Mouse (Mus musculus) retina, postnatal 7 days (tissue): Measurements from ENCODE around the gene Mad1l1.

Experiments used
- DNase-seq: peaks from one replicate; pipeline ENCODE4 v3.0.0-alpha.2; 2012; ENCODE audit warnings: low read depth, low spot score

Gene Mad1l1

DNA sequence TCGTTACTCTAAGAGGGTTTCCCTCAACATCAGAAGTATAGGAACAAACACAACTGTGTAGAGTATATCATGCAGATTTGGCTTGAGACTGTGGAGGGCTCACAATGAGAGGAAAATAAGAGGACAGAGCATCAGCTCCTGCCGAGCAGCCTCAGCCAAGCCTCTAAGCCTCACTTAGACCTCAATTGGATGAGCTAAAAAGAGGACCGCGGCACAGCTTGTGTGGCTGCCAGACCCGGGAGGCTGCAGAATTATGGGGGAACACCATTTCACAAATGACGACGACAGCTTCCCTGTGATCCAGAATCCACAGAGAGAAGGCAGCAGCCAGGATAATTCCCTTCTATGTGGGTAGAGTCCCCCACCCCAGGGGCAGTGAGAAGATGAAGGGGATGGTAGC, 138.0 kb downstream of the Mad1l1 start:
- DNase-seq, result no peak

DNA sequence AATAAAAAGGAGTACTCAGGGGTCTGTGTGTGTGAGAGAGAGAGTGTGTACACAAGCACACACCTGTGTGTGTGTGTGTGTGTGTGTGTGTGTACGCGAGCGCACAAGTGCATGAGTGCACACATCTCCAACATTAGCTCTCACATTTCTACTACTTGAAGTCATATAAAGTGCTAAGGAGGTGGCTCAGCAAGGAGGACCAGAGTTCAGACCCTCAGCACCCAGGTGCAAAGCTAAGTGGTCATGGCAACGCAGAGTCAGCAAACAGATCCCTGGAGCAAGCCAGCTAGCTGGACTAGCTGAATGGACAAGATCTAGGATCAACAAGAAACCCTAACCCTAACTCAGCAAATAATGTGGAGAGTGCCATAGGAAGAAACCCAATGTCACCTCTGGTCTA, 139.0 kb downstream of the Mad1l1 start:
- no peak for DNase-seq

DNA sequence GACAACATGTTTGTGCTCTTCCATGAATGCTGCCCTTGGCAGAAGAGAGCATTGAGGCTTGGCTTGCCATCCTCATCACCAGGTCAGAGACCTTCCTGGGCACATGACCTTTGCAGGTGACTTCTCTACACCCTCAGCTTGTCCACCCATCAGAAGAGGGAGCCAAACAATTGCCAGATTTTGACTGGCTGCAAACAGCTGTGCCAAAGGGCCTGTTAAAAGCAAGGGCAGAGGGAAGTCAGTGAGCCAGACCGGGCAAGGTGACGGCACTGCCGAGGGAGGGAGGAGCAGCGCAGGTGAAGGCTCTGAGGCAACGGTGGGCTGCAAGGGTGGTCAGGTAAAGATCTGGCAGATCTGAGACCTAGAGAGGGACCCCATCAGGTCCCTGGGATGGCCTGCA, 141.3 kb downstream of the Mad1l1 start:
- no peak for DNase-seq

DNA sequence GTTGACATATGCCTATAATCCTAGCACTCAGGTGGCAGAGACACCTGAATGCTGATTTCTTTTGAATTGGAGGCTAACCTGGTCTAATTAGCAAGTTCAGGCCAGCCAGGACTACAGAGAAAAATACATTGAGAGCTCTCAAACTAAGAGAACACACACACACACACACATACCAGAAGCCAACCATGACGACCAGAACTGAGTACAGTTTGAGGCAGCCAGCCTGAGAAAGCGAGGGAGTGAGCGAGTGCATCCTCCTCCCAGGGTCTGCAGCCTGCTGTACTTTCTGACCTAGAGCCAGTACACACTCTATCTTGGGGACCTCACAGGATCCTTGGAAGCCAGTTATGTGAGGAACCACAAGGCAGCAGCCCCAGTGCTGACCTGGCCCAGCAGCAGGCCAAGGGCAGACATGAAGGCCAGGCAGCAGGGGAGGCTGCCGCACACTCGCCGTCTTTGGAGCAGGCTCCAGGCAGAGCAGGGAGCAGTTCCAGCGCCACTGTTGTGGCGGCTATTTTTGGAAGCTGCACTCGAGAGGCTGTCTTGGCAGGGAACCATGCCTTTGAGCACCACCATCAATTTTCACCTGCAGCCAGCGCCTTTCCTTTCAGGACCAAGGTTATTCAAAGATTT, 143.2 kb downstream of the Mad1l1 start:
- no peak for DNase-seq

DNA sequence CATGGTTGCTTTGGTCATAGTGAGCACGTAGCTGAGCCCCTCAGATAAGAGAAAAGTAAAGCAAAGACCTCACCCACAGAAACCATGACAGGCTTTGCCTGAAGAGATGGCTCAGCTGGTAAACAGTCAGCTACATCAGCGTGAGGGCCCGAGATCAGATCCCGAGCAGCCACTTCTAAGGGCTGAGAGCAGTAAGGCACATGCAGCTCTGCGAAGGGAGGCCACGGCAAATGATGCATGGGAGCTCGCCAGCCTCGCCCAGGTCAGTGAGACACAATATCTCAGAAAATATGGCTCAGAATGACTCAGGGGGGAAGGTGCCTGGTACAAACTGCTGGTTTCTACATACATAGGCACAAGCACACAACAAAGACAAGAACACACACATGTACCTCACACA, 143.8 kb downstream of the Mad1l1 start:
- DNase-seq, result no peak

DNA sequence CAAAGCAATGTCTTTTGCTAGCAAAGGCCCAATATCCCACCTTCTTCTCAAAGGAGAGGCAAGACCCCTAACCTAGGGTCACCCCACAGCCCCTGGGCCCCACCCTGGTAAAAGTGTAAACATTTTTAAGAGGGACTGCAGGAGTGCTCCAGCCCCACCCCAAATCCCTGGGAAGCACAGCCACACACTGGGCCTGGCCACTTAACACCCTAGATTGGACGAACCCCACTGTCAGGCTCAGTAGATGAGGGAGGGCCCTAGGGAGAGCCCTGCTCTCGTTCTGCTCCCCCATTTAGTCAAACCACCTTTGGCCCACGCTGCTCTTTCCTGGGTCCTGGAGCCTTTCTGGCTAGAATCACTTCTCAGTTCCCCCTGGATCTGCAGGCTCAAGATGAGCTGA, 145.0 kb downstream of the Mad1l1 start:
- DNase-seq, result no peak

DNA sequence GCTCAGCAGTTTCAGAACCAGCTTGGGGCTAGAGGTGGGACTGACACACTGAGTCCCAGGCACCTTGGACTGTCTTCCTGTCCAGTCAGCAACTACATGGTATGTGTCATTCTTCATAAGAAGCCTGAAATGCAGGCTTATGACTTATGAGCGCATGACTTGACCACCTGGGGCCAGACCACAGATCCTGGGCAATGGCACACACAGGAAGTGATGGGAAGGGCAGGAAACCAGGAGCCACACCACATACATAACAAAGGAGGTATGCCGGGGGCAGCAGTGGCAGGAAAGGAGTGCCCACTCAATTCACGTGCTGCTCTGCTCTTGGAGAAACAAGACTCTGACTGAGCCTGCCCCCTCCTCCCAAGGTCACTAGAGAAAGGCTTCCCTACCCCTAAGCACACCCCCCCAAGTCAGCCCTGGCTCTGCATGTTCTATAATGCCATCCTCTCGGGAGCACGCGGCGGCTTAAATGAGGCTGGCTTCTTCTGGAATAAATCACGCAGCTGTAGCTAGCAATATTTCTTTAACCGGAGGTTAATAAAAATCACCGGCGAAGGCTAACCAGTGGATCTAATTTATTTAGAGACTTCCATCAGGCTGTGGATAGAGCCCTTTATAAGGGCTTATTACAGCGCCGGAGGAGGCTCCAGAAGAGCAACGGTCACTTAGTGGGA, 146.4 kb downstream of the Mad1l1 start:
- no peak for DNase-seq

DNA sequence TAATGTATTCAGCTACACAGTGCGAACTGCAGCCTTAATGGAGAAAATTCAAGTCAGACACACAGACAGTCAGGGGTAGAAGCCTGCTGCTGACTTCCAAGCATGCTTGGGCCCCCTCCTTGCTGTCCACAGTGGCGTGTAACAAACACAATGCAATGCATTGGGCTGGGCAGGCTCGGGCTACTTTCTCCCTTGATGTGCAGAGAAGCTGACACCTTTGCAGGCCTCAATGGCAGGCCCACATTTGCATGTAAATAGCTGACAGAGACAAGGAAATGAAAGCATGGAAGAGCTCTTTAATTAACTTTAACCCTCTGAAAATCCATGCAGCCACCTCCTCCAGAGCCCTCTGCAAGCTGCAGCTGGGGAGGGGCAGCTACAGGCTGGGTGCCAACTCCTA, 147.3 kb downstream of the Mad1l1 start:
- DNase-seq, result no peak

DNA sequence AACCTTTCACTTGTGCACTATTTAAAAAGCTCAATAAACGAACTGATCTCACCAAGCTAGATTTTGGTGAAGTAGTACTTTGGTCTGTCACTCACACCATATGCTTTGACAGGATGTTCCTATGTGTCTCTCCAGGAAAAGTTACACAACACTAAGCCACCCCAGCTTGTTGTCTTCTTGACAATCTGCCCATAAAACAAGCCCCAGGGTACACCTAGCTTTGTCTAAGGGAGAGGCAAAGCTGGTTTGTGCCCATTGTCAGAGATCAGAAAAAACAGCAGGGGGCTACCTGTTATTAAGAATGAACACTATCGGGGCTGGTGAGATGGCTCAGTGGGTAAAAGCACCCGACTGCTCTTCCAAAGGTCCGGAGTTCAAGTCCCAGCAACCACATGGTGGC, 148.2 kb downstream of the Mad1l1 start:
- no peak for DNase-seq

DNA sequence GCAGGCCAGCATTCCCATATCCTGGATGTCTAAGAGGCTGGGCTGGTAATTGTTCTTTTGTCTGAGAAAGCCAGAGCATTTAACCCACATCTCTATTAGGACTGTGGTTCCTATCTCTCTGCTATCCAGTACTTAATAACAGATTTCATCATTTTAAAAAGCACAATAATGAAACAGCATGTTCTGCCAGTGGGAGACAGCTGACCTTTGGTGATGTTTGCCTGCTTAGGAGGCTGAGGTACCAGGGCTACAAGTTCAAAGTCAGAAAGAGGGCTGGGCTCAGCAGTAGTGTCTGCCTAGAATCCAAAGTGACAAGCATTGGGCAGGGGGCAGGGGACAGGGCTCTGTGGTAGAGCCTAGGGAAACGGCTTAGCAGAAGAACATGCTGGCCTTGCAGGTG, 149.6 kb downstream of the Mad1l1 start:
- no peak for DNase-seq

DNA sequence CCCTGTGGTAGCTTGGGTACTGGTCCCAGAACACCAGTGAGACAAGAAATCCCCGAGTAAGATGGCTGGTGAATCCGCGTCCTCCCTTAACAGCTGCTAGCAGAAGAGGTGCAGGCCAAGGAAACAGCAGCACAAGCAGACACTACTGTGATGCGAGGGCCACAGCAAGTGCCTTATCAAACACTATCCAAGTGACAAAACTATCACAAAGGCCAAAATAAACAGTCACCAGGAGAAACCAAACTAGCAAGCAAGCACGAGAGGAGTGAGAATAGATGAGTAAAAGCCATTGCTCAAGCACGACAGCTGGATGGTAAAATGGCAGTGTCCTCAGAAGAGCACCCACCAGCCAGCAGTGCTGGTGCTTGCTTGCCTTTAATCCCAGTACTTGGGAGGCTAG, 153.8 kb downstream of the Mad1l1 start:
- DNase-seq, result no peak

DNA sequence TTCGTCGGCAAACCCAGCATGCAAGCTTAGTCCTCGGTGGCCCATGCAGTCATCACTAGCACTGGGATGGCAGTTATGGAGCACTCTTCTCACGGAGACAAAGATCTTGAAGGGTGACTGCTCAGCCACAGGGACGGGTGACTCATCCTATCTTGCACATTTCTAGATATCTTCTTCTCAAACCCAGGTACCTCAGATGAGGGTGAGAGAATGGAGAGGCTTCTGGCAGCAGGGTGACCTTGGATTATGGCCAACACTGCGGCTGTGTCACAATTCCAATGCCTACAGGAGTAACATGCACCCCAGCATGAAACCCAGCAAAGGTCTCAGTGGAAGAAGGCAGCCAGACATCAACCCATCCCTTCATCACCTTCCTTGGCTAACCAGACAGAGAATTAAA, 154.3 kb downstream of the Mad1l1 start:
- DNase-seq, result no peak

DNA sequence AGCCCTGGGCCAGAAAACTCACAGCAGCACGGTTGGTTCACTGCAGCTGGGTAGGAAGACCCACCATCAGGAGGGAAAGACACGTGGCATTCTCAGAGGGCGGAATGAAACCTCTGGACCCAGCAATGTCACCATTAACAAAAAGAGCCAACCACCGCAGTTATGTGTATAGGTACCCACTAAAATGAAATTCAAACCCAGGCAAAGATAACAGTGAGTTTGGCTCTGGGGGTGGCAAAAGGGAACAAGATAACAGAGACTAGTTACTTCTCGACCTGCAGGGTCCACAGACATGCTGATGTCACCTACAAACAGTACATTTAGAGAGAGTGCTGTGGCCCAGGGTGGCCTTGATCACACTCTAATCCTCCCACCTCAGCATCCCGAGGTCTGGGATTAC, 157.4 kb downstream of the Mad1l1 start:
- no peak for DNase-seq

DNA sequence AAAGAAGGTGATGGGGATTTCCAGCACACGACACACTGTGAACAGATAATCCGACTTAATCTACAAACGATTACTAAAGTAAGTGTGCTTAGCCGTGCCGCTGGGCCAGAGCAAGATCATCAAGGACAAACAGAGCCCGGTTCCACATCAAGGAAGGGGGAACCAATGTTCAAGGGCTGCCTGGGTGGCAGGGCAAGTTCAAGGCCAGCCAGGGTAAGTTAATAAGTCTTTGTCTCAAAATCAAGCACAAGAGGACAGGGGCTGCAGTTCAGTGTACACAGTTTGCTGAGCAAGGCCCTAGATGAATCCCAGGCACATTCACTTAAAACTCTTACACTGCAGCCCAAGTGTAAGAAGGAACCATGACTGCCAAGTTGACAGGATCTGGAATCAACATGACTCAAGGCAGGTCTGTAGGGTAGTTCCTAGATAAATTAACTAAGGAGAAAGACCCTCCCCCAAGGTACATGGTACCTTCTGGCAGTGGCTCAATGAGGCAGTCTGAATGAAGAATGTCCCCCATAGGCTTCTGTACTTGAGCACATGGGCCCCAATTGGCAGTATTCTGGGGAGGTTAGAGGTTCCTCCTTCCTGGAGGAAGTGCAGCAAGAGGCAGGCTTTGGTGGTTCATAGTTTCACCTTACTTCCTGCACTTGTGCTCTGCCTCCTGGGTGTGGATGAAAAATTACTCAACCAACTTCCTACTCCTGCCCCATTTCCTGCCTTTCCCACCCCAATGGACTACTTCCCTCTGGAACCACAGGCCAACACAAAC, 159.1 kb downstream of the Mad1l1 start:
- no peak for DNase-seq

DNA sequence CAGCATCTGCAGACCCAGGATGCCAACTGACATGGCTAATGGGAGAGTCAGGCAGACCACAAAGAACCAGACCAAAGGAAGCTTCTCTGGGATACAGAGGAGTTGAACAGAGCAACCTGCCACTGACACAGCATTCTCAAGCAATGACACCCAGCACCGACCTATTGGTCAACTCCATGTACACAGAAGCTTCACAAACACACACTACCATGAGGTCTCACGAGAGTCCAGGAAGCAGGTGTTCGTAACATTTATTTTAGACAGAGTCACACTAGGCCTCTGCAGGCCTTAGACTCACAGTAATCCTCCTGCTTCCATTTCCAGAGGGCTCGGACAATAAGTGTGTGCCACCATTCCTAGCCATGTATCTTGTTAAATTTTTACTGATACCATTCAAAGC, 162.3 kb downstream of the Mad1l1 start:
- DNase-seq, result no peak

DNA sequence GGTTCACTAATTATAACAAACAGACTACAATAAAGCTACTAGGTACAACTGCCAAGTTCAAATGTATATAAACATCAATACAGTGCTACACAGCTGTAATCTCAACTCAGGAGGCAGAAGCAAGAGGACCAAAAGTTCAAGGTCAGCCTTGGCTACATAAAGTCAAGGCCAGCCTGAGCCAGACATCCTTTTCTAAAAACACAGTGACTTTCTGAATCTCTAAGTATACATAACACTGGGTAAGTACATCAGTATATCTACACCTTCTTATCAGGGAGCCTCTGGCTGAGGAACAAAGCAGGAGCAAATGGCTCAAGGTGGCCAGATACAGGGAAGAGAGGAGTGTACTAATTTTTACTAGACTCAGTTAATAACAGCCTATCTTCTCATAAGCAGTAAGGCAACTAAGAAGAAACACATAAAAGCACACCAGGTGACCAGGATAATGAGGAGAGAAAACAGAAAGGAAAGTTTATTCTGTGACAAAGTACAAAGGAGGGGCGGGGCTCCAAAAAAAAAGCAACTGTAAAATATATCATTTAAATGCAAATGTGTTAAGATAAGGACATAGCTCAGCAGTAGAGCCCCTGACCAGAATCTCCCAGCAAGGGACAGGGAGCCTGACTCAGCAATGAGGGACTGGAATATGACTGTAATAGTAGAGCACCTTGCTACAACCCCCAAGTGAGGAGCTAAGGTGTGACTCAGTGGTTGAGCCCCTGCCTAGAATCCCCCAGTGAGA, 163.3 kb downstream of the Mad1l1 start:
- DNase-seq, result no peak

DNA sequence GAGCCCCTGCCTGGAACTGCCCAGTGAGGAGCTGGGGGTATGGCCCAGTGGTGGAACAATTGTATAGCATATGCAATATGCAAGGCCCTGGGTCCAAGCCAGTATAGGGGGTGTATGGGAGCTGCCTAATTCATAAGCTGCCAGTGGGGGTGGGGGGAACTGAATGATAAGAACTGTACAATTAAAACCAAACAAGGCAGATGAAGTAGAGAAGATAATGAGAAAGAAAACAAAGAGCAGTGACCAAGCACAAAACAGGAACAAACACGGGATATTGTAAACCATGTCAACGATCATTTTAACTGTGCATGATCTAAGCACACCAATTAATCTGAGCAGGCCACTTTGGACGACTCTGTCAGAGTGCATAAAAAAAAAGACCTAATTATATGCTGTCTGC, 167.2 kb downstream of the Mad1l1 start:
- no peak for DNase-seq

DNA sequence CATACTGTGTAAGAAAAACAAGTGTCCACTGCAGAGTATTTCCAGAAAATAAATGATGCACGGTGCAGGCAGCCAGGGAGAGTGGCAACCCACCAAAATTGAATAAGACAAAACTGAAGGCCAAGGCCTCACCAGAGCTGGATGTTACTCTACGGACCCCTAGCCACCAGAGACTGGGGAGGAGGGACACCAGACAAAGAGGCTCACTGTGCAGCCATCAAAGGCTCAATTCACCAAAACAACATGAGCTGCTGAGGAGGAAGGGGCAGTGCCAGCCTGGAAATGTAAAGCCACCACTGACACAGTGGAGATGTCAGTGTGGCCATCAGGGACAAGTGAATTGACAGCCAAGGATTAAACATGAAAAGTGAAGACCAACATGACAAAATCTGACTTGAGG, 169.5 kb downstream of the Mad1l1 start:
- no peak for DNase-seq

DNA sequence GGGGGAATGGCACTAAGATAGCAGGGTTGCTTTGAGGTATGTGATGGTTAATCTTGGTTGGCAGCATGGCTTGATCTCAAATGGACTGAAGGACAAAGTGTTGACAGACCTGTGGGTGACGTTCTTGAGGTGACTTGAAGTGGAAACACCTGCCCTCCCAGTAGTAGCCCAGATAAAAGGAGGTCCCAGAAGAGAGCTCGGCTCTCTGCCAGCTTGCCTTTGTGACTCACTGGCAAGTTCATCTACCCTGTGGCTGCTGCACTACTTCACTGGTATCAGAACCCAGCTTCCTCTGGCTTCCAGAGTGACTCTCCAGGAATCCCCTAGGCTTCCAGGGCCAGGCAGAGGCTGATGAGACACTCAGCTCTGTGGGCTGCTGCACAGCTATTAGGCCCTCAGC, 170.2 kb downstream of the Mad1l1 start:
- no peak for DNase-seq

DNA sequence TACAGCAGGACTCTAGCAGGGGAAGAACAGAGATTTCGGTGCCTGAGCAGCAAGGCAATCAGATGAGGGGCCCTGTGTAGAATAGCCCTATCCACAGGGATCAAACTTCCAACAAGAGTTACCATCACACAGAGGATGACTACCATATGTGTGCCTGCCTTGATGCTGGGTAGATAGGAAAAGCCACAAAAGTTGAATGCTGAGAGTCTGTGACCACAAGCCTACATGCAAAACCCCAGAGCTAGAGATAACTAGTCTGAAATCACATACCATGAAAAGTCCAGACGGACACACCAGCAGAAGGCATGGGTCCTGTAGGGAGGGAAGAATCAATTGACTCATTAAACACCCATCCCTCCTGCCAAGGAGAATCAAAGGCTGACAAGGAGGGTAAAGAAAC, 170.7 kb downstream of the Mad1l1 start:
- DNase-seq, result no peak

DNA sequence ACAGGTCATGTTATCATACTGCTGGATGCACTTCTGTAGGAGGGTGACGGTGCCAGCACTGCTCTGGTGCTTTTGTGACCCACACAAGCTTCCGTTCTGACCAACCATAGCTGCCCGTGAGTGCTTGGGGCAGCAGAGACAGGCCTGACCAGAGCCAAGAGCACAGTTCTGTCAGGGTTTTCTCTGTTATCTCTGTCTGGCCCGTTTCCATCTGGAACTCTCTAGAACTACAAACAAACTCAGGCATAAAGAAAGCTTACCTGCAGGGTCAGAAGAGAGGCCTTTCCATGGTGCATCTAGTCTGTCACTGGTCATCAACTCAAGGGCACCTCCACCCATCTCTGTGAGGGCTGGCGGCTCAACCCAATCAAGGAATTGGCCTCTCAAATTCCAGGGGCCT, 171.2 kb downstream of the Mad1l1 start:
- DNase-seq, result no peak

DNA sequence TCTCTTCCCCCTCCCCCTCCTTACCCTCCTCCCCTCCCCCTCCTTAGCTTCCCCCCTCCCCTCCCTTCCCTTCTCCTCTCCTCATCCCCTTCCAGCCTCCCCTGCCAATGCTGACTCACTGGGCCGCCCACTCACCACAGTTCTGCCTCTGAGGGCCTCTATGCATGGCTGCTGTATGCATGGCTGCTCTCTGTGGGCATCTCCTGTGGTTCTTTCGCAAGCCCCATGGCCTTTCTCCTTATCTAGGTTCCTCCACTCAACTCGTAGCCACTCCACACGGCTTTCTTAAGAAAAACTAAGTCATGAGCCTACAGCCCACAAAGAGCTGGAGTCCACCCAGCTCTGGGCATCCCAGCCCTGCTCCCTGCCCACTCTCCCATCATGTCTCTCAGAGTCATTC, 172.1 kb downstream of the Mad1l1 start:
- no peak for DNase-seq
